Mouse (Mus musculus) embryonic stem cell, embryonic (primary cell): ENCODE data around the gene Itga5.

ENCODE experiments used
- CTCF ChIA-PET, 4 experiments: fragments of 300-600 bp in 2 of 4; fragments of 350-600 bp in 2 of 4; sonication (Branson Sonifier 250); formaldehyde crosslinking; loops; one replicate each; lab custom pipeline; 2022; ENCODE audit warnings: inconsistent platforms in 2 of 4; lab: Charles Lee
- POLR2A ChIA-PET, 4 experiments: fragments of 300-600 bp in 2 of 4; fragments of 350-600 bp in 2 of 4; sonication (Branson Sonifier 250); formaldehyde crosslinking; loops; one replicate each; lab custom pipeline; 2022; ENCODE audit warnings: antibody characterized with exemption in 4 of 4, inconsistent platforms in 1 of 4; lab: Charles Lee

Gene Itga5

GRCm38 (mm10) chr15:103356130-103356529, 10.4 kb downstream of the Itga5 start:
- POLR2A ChIA-PET = interaction anchor here in 2 of 4 experiments (0.6 to 2.1 kb wide), 8 partner anchors 8 to 63 kb away, joined by 3 to 7 read pairs (median 4); no protein-coding TSS in a partner anchor
- CTCF ChIA-PET = interaction anchor here in 1 of 4 experiments (0.7 to 0.9 kb wide), 2 partner anchors 15 to 170 kb away, joined by 3 read pairs; no protein-coding TSS in a partner anchor

- POLR2A ChIA-PET = interaction anchor here in 2 of 4 experiments (0.6 to 2.1 kb wide), 5 partner anchors 9 to 64 kb away, joined by 3 to 6 read pairs (median 3); no protein-coding TSS in a partner anchor
- CTCF ChIA-PET = interaction anchor here in 1 of 4 experiments (0.5 kb wide), 1 partner anchor 183 kb away, joined by 3 read pairs; no protein-coding TSS in a partner anchor
Observed at GRCm38 (mm10) chr15:103355420-103355819, 11.1 kb downstream of the Itga5 start.

- CTCF ChIA-PET = interaction anchor here in 2 of 4 experiments (0.5 to 1.4 kb wide), 2 partner anchors 177 to 183 kb away, joined by 3 read pairs; no protein-coding TSS in a partner anchor
- POLR2A ChIA-PET = interaction anchor here in 2 of 4 experiments (1.3 to 2.1 kb wide), 2 partner anchors 10 to 11 kb away, joined by 3 to 6 read pairs; no protein-coding TSS in a partner anchor
Observed at GRCm38 (mm10) chr15:103354690-103355089, 11.9 kb downstream of the Itga5 start.

GRCm38 (mm10) chr15:103353511-103354256, 12.9 kb downstream of the Itga5 start:
- POLR2A ChIA-PET = interaction anchor here in 3 of 4 experiments (0.7 to 1.4 kb wide), 6 partner anchors 10 to 185 kb away, joined by 3 to 5 read pairs (median 4); no protein-coding TSS in a partner anchor
- CTCF ChIA-PET = interaction anchor here (0.5 to 4.4 kb wide), 26 partner anchors 7 to 522 kb away, joined by 3 to 33 read pairs (median 3); partner anchors contain the start of gene Zfp385a (in 1 of the 4)

- ChIA-PET CTCF (interaction anchor here (0.5 to 4.4 kb wide), 27 partner anchors 8 to 523 kb away, joined by 3 to 33 read pairs (median 4); partner anchors contain the start of gene Zfp385a (in 1 of the 4)), POLR2A (interaction anchor here in 3 of 4 experiments (0.8 to 1.5 kb wide), 8 partner anchors 10 to 186 kb away, joined by 3 to 5 read pairs (median 4); no protein-coding TSS in a partner anchor)
Observed at GRCm38 (mm10) chr15:103352856-103353255, 13.7 kb downstream of the Itga5 start.

- ChIA-PET CTCF (interaction anchor here (0.5 to 1.6 kb wide), 12 partner anchors 11 to 138 kb away, joined by 3 to 10 read pairs (median 4); no protein-coding TSS in a partner anchor), POLR2A (interaction anchor here in 2 of 4 experiments (0.6 to 1.8 kb wide), 6 partner anchors 8 to 286 kb away, joined by 3 to 6 read pairs (median 4); partner anchors contain the start of gene Zfp385a (in 1 of the 2))
Observed at GRCm38 (mm10) chr15:103347275-103347684, 19.3 kb downstream of the Itga5 start.

- ChIA-PET POLR2A (interaction anchor here in 1 of 4 experiments (0.6 to 2.6 kb wide), 4 partner anchors 14 to 129 kb away, joined by 3 to 12 read pairs (median 4); no protein-coding TSS in a partner anchor), CTCF (interaction anchor here in 3 of 4 experiments (0.7 to 11.1 kb wide), 6 partner anchors 8 to 379 kb away, joined by 3 to 81 read pairs (median 3); partner anchors contain the start of gene Hoxc10 (in 1 of the 3))
Observed at GRCm38 (mm10) chr15:103345789-103346188, 20.8 kb downstream of the Itga5 start.

- POLR2A ChIA-PET = interaction anchor here in 3 of 4 experiments (0.8 to 2.6 kb wide), 5 partner anchors 15 to 35 kb away, joined by 3 to 12 read pairs (median 3); no protein-coding TSS in a partner anchor
- CTCF ChIA-PET = interaction anchor here (0.6 to 12.5 kb wide), 11 partner anchors 9 to 59 kb away, joined by 3 to 141 read pairs (median 6); no protein-coding TSS in a partner anchor
Observed at GRCm38 (mm10) chr15:103343556-103343955, 23.0 kb downstream of the Itga5 start.

- CTCF ChIA-PET = interaction anchor here in 3 of 4 experiments (0.5 to 12.5 kb wide), 18 partner anchors 10 to 621 kb away, joined by 3 to 141 read pairs (median 4); partner anchors contain the start of genes Calcoco1 (in 1 of the 3), Copz1 (in 1 of the 3) and Hoxc10 (in 1 of the 3)
- POLR2A ChIA-PET = interaction anchor here in 1 of 4 experiments (0.7 to 0.9 kb wide), 2 partner anchors 10 to 15 kb away, joined by 3 read pairs; no protein-coding TSS in a partner anchor
Observed at GRCm38 (mm10) chr15:103343008-103343407, 23.6 kb downstream of the Itga5 start.

GRCm38 (mm10) chr15:103342415-103342814, 24.1 kb downstream of the Itga5 start:
- ChIA-PET CTCF (interaction anchor here in 3 of 4 experiments (0.5 to 12.5 kb wide), 18 partner anchors 11 to 620 kb away, joined by 3 to 141 read pairs (median 4); partner anchors contain the start of genes Calcoco1 (in 1 of the 3), Copz1 (in 1 of the 3) and Hoxc10 (in 1 of the 3)), POLR2A (interaction anchor here in 1 of 4 experiments (0.7 to 2.4 kb wide), 6 partner anchors 10 to 209 kb away, joined by 3 to 14 read pairs (median 3); partner anchors contain the start of gene Itga5)

GRCm38 (mm10) chr15:103341547-103341946, 25.0 kb downstream of the Itga5 start:
- ChIA-PET CTCF (interaction anchor here (0.6 to 12.5 kb wide), 22 partner anchors 9 to 374 kb away, joined by 3 to 141 read pairs (median 6); partner anchors contain the start of genes Copz1 (in 1 of the 4), Hoxc10 (in 1 of the 4) and Hoxc5 (in 1 of the 4)), POLR2A (interaction anchor here in 3 of 4 experiments (0.6 to 2.4 kb wide), 19 partner anchors 9 to 210 kb away, joined by 3 to 14 read pairs (median 5); partner anchors contain the start of genes Copz1 (in 1 of the 3) and Itga5 (in 1 of the 3))

GRCm38 (mm10) chr15:103340786-103341185, 25.8 kb downstream of the Itga5 start:
- CTCF ChIA-PET = interaction anchor here (0.5 to 12.5 kb wide), 57 partner anchors 8 to 643 kb away, joined by 3 to 141 read pairs (median 4); partner anchors contain the start of genes Cbx5 (in 1 of the 4), Copz1 (in 1 of the 4), Hoxc10 (in 1 of the 4) and Hoxc5 (in 1 of the 4)
- POLR2A ChIA-PET = interaction anchor here in 3 of 4 experiments (0.7 to 2.4 kb wide), 37 partner anchors 9 to 206 kb away, joined by 3 to 14 read pairs (median 3); partner anchors contain the start of genes Copz1 (in 2 of the 3) and Itga5 (in 1 of the 3)

- POLR2A ChIA-PET = interaction anchor here in 3 of 4 experiments (0.6 to 2.1 kb wide), 19 partner anchors 8 to 97 kb away, joined by 3 to 8 read pairs (median 3); partner anchors contain the start of genes Copz1 (in 1 of the 3) and Itga5 (in 1 of the 3)
Observed at GRCm38 (mm10) chr15:103339961-103340337, 26.6 kb downstream of the Itga5 start, which contains the start of gene Zfp385a. Zfp385a (minus strand) TSS chr15:103340093.

GRCm38 (mm10) chr15:103339166-103339960, 27.2 kb downstream of the Itga5 start:
- ChIA-PET POLR2A (interaction anchor here in 3 of 4 experiments (0.6 to 5.4 kb wide), 14 partner anchors 9 to 132 kb away, joined by 3 to 32 read pairs (median 3); partner anchors contain the start of gene Itga5 (in 1 of the 3)), CTCF (interaction anchor here (0.6 to 12.5 kb wide), 18 partner anchors 12 to 617 kb away, joined by 3 to 141 read pairs (median 9); partner anchors contain the start of gene Calcoco1 (in 1 of the 4))

More at GRCm38 (mm10) chr15:103339961-103340337, 26.6 kb downstream of the Itga5 start, which contains the start of gene Zfp385a:
- CTCF ChIA-PET = interaction anchor here (0.8 to 12.5 kb wide), 30 partner anchors 11 to 206 kb away, joined by 3 to 141 read pairs (median 6); no protein-coding TSS in a partner anchor

- CTCF ChIA-PET = interaction anchor here (0.6 to 12.5 kb wide), 14 partner anchors 7 to 617 kb away, joined by 3 to 141 read pairs (median 4); partner anchors contain the start of gene Calcoco1 (in 1 of the 4)
Observed at GRCm38 (mm10) chr15:103338829-103339165, 27.8 kb downstream of the Itga5 start.

More at GRCm38 (mm10) chr15:103338829-103339165, 27.8 kb downstream of the Itga5 start:
- POLR2A ChIA-PET = interaction anchor here in 2 of 4 experiments (0.6 to 5.4 kb wide), 10 partner anchors 9 to 131 kb away, joined by 3 to 32 read pairs (median 4); partner anchors contain the start of genes Copz1 (in 1 of the 2), Hnrnpa1 (in 1 of the 2) and Itga5 (in 1 of the 2)
